Mouse (Mus musculus) limb, embryonic 13.5 days (tissue): Measurements from ENCODE around the gene Rptor. TPM values are rescaled to one million over a fixed set of nuclear protein-coding genes. Genes with fewer than 3 reads are reported as not detected.

ENCODE experiments used
- ATAC-seq: fragments of 200-750 bp; cut with Nextera tagmentation; 2 replicates; pipeline ENCODE4 v1.8.0; 2017; ENCODE audit warnings: low read depth, moderate number of reproducible peaks, moderate TSS enrichment; ENCODE audit not compliant: low FRiP score
- H3K27ac ChIP-seq: fragments of 300-500 bp; sonication (generic); 2 replicates; pipeline ENCODE4 v1.5.1; 2015; ENCODE audit warnings: inconsistent platforms, mild to moderate bottlenecking, moderate library complexity
- H3K27me3 ChIP-seq: fragments of 300-500 bp; sonication (generic); 2 replicates; pipeline ENCODE4 v1.6.1; 2015; ENCODE audit warnings: mild to moderate bottlenecking, inconsistent platforms
- H3K36me3 ChIP-seq: fragments of 300-500 bp; sonication (generic); 2 replicates; pipeline ENCODE4 v1.6.1; 2015; ENCODE audit warnings: inconsistent platforms, mild to moderate bottlenecking, moderate library complexity
- H3K4me1 ChIP-seq: fragments of 300-500 bp; sonication (generic); 2 replicates; pipeline ENCODE4 v1.6.1; 2015; ENCODE audit warnings: inconsistent platforms
- H3K4me2 ChIP-seq: fragments of 300-500 bp; sonication (generic); replicated peaks from 2 replicates; pipeline ENCODE4 v1.6.1; 2015; ENCODE audit warnings: inconsistent platforms, mild to moderate bottlenecking, moderate library complexity
- H3K4me3 ChIP-seq: fragments of 300-500 bp; sonication (generic); 2 replicates; pipeline ENCODE4 v1.5.1; 2015; ENCODE audit warnings: moderate library complexity, mild to moderate bottlenecking, inconsistent platforms
- H3K9ac ChIP-seq: fragments of 300-500 bp; sonication (generic); 2 replicates; pipeline ENCODE4 v1.6.1; 2015; ENCODE audit warnings: mild to moderate bottlenecking, inconsistent platforms
- H3K9me3 ChIP-seq: fragments of 300-500 bp; sonication (generic); 2 replicates; pipeline ENCODE4 v1.6.1; 2016; ENCODE audit warnings: inconsistent platforms
- WGBS: fragments of 180-500 bp; shearing (Covaris S2); methylation state at CpG from one replicate; pipeline ENCODE4 v1.1.7; 2015; 5-methylcytosine and 5-hydroxymethylcytosine counted together
- polyA plus RNA-seq: library from polyadenylated mRNA; unstranded; fragments of >200 nt; fragmentation: Nextera tagmentation; extraction: Ambion mirVana; gene quantifications from 2 replicates; pipeline ENCODE4 v1.2.1, GENCODE M21; 2015

The Rptor gene
- polyA plus RNA-seq, 1 experiment from 2014 or later: 11.2 TPM

DNA sequence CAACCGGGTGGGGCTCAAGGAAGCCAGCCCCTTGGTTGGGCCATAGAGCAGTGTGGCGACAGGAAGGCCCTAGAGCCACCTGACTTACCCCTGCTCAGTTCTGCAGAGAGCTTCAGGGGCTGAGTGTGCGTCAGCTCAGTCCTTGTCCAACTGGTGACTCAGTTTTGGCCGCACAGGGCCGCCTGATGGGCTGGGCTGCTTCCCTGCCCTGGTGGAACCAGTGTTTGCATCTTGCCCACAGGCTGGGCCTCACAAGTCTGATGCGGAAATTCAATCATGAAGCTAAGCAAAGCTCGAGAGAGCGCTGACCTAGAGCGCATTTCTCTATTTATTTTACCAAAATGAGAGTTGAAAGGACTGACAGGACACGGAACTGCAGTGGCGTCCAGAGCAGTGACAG lies 296.3 kb downstream of the Rptor start:
- no peak overlapping the region for H3K4me2 ChIP-seq
- no peak overlapping the region for H3K27ac ChIP-seq
- no peak for ATAC-seq
- 92% methylated on average over 11 of the region's 11 CpGs for WGBS
- no peak overlapping the region for H3K4me3 ChIP-seq
- H3K4me1 ChIP-seq: no peaks in the 10 kb centered on the region
- H3K36me3 ChIP-seq: peaks cover 55% of the 10 kb centered on the region
- H3K27me3 ChIP-seq: no peaks in the 10 kb centered on the region
- H3K9ac ChIP-seq: no peak overlapping the region
- no peaks in the 10 kb centered on the region for H3K9me3 ChIP-seq

DNA sequence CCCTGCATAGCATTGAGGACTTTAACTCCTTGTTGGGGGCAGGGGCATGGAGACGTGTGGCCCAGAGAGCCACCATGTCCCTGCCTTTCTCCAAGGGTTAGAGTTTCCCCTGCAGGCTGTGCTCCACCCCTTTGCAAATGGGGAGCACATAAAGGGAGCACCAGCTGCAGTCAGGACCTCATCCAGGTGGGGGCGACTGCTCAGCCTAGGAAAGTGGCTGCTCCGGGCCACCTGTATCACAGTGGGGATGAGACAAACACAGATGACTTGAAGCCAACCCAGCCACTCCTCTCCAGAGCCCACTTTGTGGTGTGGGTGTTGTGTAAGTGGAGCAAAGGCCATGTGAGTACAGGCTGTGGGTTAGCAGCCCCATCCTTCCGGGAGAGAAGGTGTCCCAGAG lies 298.5 kb downstream of the Rptor start:
- WGBS: 66% methylated on average over 4 of the region's 4 CpGs
- Histone ChIP-seq H3K4me3 (no peak overlapping the region), H3K36me3 (peaks cover 33% of the 10 kb centered on the region), H3K27ac (no peak overlapping the region), H3K4me1 (no peaks in the 10 kb centered on the region; the same call in 1 of the 2 replicates), H3K9ac (no peak overlapping the region), H3K4me2 (no peak overlapping the region), H3K27me3 (no peaks in the 10 kb centered on the region), H3K9me3 (no peaks in the 10 kb centered on the region)
- no peak for ATAC-seq

DNA sequence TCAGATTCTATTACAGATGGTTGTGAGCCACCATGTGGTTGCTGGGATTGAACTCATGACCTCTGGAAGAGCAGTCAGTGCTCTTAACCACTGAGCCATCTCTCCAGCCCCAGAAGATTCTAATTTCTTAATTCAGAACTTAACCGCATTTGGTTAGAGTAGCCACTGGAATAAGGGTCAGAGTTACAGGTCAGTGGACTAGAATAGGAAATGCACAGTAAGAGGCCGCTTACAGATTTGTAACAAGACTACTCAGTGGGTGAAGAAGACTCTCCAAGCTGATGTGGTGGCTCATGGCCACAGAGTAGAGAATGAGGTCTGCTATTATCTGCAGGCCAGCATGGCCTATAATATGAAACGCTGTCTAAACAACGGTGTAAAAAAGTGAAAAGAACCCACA lies 300.2 kb downstream of the Rptor start:
- Histone ChIP-seq H3K4me1 (no peaks in the 10 kb centered on the region; the same call in 1 of the 2 replicates), H3K4me3 (no peak overlapping the region), H3K9ac (no peak overlapping the region), H3K27ac (no peak overlapping the region), H3K27me3 (peaks cover 9% of the 10 kb centered on the region), H3K9me3 (no peaks in the 10 kb centered on the region), H3K36me3 (peaks cover 18% of the 10 kb centered on the region), H3K4me2 (no peak overlapping the region)
- 82% methylated on average over 4 of the region's 4 CpGs for WGBS
- ATAC-seq: no peak

DNA sequence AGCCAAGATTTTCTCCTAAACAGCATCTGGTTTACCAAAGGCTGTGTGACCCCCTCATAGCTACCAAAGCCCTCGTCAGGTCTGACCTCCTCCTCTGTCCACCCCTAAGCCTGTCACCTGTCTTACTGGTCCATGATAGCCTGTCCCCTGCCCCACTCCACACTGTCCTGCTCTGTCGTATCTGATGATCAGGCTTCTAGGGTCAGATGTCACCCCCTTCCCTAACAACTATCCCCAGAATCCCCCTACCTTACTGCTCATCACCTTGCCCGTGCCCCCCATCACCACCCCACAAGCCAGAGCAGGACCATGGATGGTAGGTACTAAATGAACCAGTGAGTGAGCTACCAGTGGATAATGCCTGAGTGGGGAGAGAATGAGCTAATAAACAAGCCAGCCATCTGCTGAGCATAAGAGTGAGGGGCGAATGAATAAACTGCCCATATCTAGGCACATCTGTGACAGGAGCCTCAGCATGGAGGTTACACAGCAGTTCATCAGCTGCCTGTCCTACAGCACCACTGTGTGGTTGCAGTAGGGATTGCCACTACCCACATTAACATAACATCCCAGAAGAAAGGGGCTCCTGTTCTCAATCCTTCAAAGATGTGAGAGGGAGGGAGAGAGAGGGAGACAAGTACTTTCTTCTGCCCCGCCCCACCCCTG lies 302.0 kb downstream of the Rptor start:
- H3K36me3 ChIP-seq: no peaks in the 10 kb centered on the region
- WGBS: 37% methylated on average over 5 of the region's 5 CpGs
- peak; percentile 71; the same call in 1 of the 2 replicates for ATAC-seq
- H3K27ac ChIP-seq: no peak overlapping the region
- H3K4me3 ChIP-seq: no peak overlapping the region
- peaks cover 15% of the 10 kb centered on the region for H3K27me3 ChIP-seq
- no peak overlapping the region for H3K4me2 ChIP-seq
- H3K4me1 ChIP-seq: peaks cover 6% of the 10 kb centered on the region
- H3K9me3 ChIP-seq: no peaks in the 10 kb centered on the region
- no peak overlapping the region for H3K9ac ChIP-seq

DNA sequence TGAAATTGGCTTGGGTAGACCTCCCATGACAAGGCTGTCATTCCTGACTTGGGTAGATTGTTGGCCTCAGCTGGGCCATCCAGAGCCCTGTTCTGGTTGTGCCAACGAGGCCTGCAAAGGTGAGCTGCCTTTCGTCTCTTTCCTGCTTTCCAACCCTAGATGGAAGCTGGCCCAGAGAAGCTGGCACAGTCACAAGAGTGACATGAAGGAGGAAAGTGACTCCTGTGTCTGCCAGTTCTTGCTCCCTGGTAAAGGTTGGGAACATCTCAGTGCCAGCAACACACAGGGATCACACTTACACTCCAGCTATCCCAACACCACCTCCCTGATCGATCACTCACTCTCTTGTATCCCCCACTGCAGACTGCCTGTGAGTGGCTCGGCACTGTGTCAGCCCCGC lies 303.1 kb downstream of the Rptor start:
- H3K4me2 ChIP-seq: no peak overlapping the region
- H3K4me1 ChIP-seq: peaks cover 7% of the 10 kb centered on the region
- H3K4me3 ChIP-seq: no peak overlapping the region
- WGBS: 83% methylated on average over 5 of the region's 5 CpGs
- no peak for ATAC-seq
- no peaks in the 10 kb centered on the region for H3K36me3 ChIP-seq
- no peak overlapping the region for H3K9ac ChIP-seq
- H3K27ac ChIP-seq: no peak overlapping the region
- peaks cover 15% of the 10 kb centered on the region for H3K27me3 ChIP-seq
- no peaks in the 10 kb centered on the region for H3K9me3 ChIP-seq

DNA sequence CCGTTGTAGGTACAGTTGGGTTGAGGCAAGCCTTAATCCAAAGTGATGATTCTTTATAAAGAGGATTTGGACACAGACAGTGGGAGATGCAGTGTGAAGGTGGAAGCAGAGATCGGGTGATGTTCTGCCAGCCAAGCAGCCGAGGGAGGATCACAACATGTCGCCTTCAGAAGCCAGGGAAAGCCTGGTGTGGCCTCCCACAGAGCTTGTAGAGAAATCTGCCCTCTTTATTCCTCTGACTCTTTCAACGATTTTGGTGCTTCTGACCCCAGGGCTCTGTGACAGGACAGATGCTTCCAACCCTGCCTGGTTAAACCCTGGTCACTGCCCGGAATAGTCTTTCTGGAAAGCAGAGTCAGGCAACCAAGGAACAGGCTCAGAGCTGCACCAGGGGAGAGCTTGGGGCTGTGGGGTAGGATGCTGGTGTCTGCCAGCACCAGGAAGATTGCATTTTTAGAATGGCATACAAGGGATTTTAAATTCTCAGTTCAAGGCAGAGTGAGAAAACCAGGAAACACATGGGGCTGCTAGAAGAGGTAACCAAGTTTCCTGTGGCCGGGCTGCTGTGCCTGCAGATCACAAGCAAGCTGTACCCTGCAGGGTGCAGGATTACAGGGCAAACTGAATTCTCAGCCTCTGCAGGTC lies 304.4 kb downstream of the Rptor start:
- peaks cover 15% of the 10 kb centered on the region for H3K27me3 ChIP-seq
- H3K36me3 ChIP-seq: no peaks in the 10 kb centered on the region
- no peaks in the 10 kb centered on the region for H3K9me3 ChIP-seq
- 0 out of 2 replicates have a peak overlapping the region, but pooled peaks have one; percentile 13 for H3K9ac ChIP-seq
- H3K4me1 ChIP-seq: peaks cover 7% of the 10 kb centered on the region
- no peak for ATAC-seq
- H3K4me3 ChIP-seq: no peak overlapping the region
- H3K27ac ChIP-seq: no peak overlapping the region
- 39% methylated on average over 7 of the region's 7 CpGs for WGBS
- no peak overlapping the region for H3K4me2 ChIP-seq

DNA sequence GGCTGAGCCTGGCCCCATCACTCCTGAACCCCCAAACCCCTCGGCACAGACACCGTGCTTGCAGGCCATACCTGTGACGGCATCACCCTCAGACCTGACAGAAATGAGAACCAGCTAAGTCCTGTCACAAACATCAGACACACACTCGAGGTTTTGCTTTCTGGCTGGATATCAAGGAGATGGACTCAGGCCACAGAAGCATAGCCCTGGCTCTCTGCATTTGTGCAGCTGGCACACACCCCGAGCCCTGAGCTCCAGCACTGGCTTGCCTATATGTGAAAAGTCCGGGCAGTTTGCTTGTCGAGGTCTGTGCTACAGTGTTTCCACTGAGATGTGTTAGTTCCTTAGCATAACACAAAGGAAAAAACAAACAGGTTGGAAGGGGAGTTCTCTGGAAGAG lies 305.0 kb downstream of the Rptor start:
- peaks cover 15% of the 10 kb centered on the region for H3K27me3 ChIP-seq
- H3K4me2 ChIP-seq: no peak overlapping the region
- no peaks in the 10 kb centered on the region for H3K9me3 ChIP-seq
- H3K4me3 ChIP-seq: no peak overlapping the region
- H3K4me1 ChIP-seq: peaks cover 10% of the 10 kb centered on the region
- ATAC-seq: no peak
- 56% methylated on average over 7 of the region's 7 CpGs for WGBS
- H3K36me3 ChIP-seq: no peaks in the 10 kb centered on the region
- H3K9ac ChIP-seq: 0 out of 2 replicates have a peak overlapping the region, but pooled peaks have one; percentile 13
- H3K27ac ChIP-seq: no peak overlapping the region

DNA sequence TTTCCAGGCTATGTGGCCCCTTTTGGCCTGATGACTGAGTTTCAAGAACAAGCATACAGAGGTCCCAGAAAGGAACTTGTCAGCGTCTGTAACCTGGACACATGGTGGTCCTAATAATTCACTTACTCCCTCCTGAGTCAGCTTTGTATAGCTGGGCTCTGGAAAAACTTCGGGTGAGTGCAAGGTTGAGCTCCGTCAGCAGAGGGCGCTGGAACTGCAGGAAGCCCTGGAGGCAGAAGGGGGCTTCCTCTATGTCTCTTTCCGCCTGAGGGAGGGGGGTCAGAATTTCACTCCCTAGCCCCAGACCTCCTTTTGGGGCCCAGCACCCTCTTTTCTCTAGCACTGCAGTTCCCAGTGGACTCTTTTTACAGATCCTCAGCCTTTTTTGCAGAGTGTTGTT lies 306.7 kb downstream of the Rptor start:
- Histone ChIP-seq H3K27ac (no peak overlapping the region), H3K4me3 (no peak overlapping the region), H3K9ac (no peak overlapping the region), H3K9me3 (no peaks in the 10 kb centered on the region), H3K4me1 (peaks cover 20% of the 10 kb centered on the region), H3K27me3 (peaks cover 15% of the 10 kb centered on the region), H3K36me3 (no peaks in the 10 kb centered on the region), H3K4me2 (no peak overlapping the region; the same call in 1 of the 2 replicates)
- ATAC-seq: no peak
- 0% methylated on average over 5 of the region's 5 CpGs for WGBS

DNA sequence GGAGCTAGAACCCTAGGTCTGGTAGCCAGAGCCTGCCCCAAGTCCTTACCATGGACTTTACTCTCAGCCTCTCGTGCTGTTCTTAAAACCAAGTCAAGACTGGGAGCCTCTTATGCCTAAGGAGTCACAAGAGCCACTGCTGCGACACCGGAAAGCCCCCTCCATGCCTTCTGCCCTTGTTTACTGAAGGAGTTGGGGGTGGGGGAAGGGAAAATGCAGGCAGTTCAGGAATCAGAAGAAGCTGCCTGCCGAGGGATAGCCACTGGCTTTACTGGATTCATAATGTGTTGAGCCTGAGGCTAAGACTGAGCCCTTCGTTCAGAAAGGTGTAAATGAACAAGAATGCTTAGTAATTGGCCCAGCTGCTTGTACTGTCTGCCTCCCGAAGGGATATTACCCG lies 310.1 kb downstream of the Rptor start:
- H3K27me3 ChIP-seq: peaks cover 6% of the 10 kb centered on the region
- H3K4me1 ChIP-seq: peaks cover 38% of the 10 kb centered on the region
- peak overlapping the region; percentile 71; the same call in 1 of the 2 replicates for H3K27ac ChIP-seq
- no peak for ATAC-seq
- H3K9ac ChIP-seq: peak overlapping the region; percentile 90
- WGBS: 4% methylated on average over 7 of the region's 7 CpGs
- H3K4me3 ChIP-seq: peak overlapping the region; percentile 70
- H3K36me3 ChIP-seq: peaks cover 24% of the 10 kb centered on the region
- H3K9me3 ChIP-seq: no peaks in the 10 kb centered on the region
- peak overlapping the region; percentile 99 for H3K4me2 ChIP-seq

DNA sequence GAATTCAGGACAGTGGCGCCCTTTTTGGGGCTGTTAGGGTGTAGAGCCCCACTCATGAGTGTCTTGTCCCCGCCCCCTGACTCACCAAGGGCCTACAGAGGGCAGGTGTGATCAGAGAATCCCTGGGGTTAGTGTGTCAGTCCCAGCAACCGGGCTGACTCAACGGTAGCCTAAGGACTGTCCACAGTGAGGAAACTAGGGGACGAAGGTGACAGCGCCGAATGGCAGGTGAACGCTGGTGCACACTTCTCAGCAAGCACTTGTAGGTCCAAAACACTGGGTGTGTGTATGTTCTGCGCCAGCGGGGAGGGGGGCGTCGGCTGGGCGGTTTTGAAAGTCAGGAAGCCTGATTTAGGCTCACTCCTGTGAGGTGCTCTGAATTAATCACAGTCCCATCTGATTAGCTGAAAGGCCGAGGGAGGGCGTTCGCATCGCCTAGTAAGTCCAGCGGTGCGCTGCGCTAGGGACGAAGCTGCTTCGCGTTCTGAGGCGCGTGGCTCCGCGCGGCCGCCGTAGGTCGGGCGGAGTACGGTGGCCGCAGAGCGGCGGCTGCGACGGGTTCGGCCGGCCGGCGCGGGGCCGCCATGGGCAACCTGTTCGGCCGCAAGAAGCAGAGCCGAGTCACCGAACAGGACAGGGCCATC lies 310.7 kb downstream of the Rptor start, which contains the start of gene Chmp6:
TSS of gene Chmp6 (plus strand) at position 151 of the 644 bp plus-strand sequence.
- Histone ChIP-seq H3K4me1 (peaks cover 38% of the 10 kb centered on the region), H3K4me2 (peak within 1 kb of the TSS; percentile 99), H3K36me3 (peaks cover 29% of the 10 kb centered on the region), H3K9me3 (no peaks in the 10 kb centered on the region), H3K27me3 (peaks cover under 1% of the 10 kb centered on the region; the same call in 1 of the 2 replicates), H3K9ac (peak within 1 kb of the TSS; percentile 90), H3K27ac (peak within 1 kb of the TSS; percentile 71), H3K4me3 (peak within 1 kb of the TSS; percentile 70)
- peak; percentile 62 for ATAC-seq
- WGBS: under 1% methylated on average over 48 of the region's 48 CpGs

DNA sequence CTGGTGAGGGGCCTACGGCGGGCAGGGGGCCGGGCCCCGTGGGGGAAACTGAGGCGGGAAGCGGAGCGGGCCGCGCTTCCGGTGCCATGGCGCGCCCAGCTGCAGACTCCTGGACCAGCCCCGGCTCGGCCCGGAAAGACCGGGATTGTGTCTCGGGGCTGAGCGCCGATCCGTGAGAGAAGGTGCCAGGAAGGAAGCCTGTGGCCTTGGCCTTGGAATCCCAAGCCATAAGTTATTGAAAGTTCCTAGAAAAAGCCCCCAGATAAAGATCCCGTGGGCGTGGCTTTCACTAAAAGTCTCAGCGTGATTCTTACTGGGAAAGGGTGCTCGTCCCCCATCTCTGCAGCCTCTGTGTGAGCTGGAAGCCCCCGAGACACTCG lies 311.2 kb downstream of the Rptor start:
- Histone ChIP-seq H3K27me3 (no peaks in the 10 kb centered on the region), H3K4me1 (peaks cover 38% of the 10 kb centered on the region), H3K36me3 (peaks cover 35% of the 10 kb centered on the region), H3K27ac (peak overlapping the region; percentile 71), H3K4me3 (peak overlapping the region; percentile 70), H3K9me3 (no peaks in the 10 kb centered on the region), H3K4me2 (peak overlapping the region; percentile 99), H3K9ac (peak overlapping the region; percentile 90)
- peak; percentile 39; the same call in 1 of the 2 replicates for ATAC-seq
- under 1% methylated on average over 26 of the region's 26 CpGs for WGBS

DNA sequence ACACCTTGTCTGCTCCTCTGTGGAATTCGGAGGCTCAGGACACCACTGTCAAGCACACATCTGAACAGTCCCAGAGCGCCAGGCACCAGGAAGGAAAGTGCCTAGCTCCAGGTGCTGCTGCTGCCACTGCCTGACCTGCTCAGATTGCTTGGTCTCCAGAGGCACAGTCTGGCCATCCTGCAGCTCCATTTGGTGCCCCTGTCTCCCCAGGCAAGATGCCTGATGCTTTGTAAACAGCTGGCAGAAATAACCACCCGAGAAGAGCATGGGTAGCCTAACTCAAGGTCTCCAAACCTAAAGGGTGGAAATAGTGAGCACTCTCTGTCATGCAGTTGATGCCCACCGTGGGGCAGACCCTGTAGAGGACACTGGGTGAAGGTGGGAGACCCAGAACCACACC lies 311.7 kb downstream of the Rptor start:
- H3K4me2 ChIP-seq: peak overlapping the region; percentile 99
- H3K27me3 ChIP-seq: no peaks in the 10 kb centered on the region
- H3K9ac ChIP-seq: peak overlapping the region; percentile 90
- H3K4me1 ChIP-seq: peaks cover 35% of the 10 kb centered on the region
- H3K4me3 ChIP-seq: peak overlapping the region; percentile 70
- peak overlapping the region; percentile 71; the same call in 1 of the 2 replicates for H3K27ac ChIP-seq
- no peak for ATAC-seq
- H3K36me3 ChIP-seq: peaks cover 39% of the 10 kb centered on the region
- no peaks in the 10 kb centered on the region for H3K9me3 ChIP-seq
- 20% methylated on average over 4 of the region's 4 CpGs for WGBS
